Mouse (Mus musculus): ENCODE measurements around the gene Ube2g1.

GRCm38 (mm10) chr11:72689115-72689514, 82.0 kb downstream of the Ube2g1 start:
- TF ChIP-seq CTCF (IDR thresholded peaks at IDR 0.05; ENCODE audit: borderline replicate concordance, control insufficient read depth, extremely low read depth, insufficient read depth, low read length, poor library complexity) (no peak), POLR2A (IDR thresholded peaks at IDR 0.05; ENCODE audit: control insufficient read depth, extremely low read depth, insufficient read depth, low read length, poor library complexity) (no peak)
